Mouse (Mus musculus) embryonic facial prominence, embryonic 11.5 days (tissue): ENCODE measurements around the gene Ccdc141. TPM values are rescaled to one million over a fixed set of nuclear protein-coding genes. Genes with fewer than 3 reads are reported as not detected.

Source experiments
- ATAC-seq: fragments of 200-750 bp; cut with Nextera tagmentation; replicated peaks from 2 replicates; pipeline ENCODE4 v1.8.0; 2017; ENCODE audit warnings: low read depth; ENCODE audit not compliant: insufficient number of reproducible peaks, low FRiP score, low TSS enrichment
- DNase-seq: peaks from one replicate; pipeline ENCODE4 v3.0.0-alpha.2; 2015; ENCODE audit warnings: low spot score
- H3K27ac ChIP-seq: fragments of 300-500 bp; sonication (generic); replicated peaks from 2 replicates; pipeline ENCODE4 v1.5.1; 2014; ENCODE audit warnings: mild to moderate bottlenecking, low read depth, low read length, control low read depth
- H3K27me3 ChIP-seq: fragments of 300-500 bp; sonication (generic); 2 replicates; pipeline ENCODE4 v1.6.1; 2014; ENCODE audit warnings: mild to moderate bottlenecking, low read length, moderate library complexity, mixed read lengths; ENCODE audit not compliant: control insufficient read depth, insufficient read depth
- H3K36me3 ChIP-seq: fragments of 300-500 bp; sonication (generic); replicated peaks from 2 replicates; pipeline ENCODE4 v1.6.1; 2014; ENCODE audit warnings: low read depth, mild to moderate bottlenecking, low read length, moderate library complexity, mixed read lengths; ENCODE audit not compliant: control insufficient read depth, insufficient read depth
- H3K4me1 ChIP-seq: fragments of 300-500 bp; sonication (generic); 2 replicates; pipeline ENCODE4 v1.6.1; 2014; ENCODE audit warnings: low read length, mixed read lengths; ENCODE audit not compliant: control insufficient read depth, insufficient read depth
- H3K4me2 ChIP-seq: fragments of 300-500 bp; sonication (generic); 2 replicates; pipeline ENCODE4 v1.6.1; 2014; ENCODE audit warnings: low read depth, mild to moderate bottlenecking, control low read depth, low read length, moderate library complexity
- H3K4me3 ChIP-seq: fragments of 300-500 bp; sonication (generic); 2 replicates; pipeline ENCODE4 v1.5.1; 2014; ENCODE audit warnings: low read depth, low read length, control low read depth
- H3K9ac ChIP-seq: fragments of 300-500 bp; sonication (generic); replicated peaks from 2 replicates; pipeline ENCODE4 v1.6.1; 2014; ENCODE audit warnings: mild to moderate bottlenecking, control low read depth, low read length
- H3K9me3 ChIP-seq: fragments of 300-500 bp; sonication (generic); replicated peaks from 2 replicates; pipeline ENCODE4 v1.6.1; 2016; ENCODE audit warnings: mild to moderate bottlenecking, low read length, inconsistent platforms, mixed read lengths; ENCODE audit not compliant: control insufficient read depth
- WGBS: fragments of 180-500 bp; shearing (Covaris S2); extraction: QIAGEN DNeasy Blood & Tissue Kit; methylation state at CpG from one replicate; pipeline ENCODE4 v1.1.7; 2014; 5-methylcytosine and 5-hydroxymethylcytosine counted together
- polyA plus RNA-seq: library from polyadenylated mRNA; unstranded; fragments of >200 nt; fragmentation: Nextera tagmentation; extraction: Ambion mirVana; gene quantifications from 2 replicates; pipeline ENCODE4 v1.2.1, GENCODE M21; 2014

Ccdc141 gene
- polyA plus RNA-seq, 1 experiment from 2014 or later, result 5.6 TPM

DNA sequence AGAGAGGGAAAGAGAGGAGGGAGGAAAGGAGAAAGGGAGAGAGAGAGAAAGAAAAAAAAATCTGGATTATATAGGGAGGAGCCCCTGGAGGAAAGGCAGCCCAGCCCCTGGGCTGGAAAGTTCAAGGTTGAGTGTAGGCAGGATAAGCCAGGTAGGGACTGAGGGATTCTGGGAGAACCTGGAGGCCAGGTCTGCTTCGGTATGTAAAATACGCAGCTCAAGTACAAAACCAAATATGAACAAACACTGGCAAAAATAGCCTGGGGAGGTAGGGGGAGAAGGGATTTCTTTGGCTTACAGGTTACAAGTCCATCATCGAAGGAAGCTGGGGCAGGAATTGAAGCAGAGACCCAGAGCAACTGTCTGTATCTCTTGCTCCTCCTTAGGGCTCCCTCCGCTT is 183.1 kb downstream of the Ccdc141 start:
- H3K9ac ChIP-seq, result no peak overlapping the region
- no peak for DNase-seq

DNA sequence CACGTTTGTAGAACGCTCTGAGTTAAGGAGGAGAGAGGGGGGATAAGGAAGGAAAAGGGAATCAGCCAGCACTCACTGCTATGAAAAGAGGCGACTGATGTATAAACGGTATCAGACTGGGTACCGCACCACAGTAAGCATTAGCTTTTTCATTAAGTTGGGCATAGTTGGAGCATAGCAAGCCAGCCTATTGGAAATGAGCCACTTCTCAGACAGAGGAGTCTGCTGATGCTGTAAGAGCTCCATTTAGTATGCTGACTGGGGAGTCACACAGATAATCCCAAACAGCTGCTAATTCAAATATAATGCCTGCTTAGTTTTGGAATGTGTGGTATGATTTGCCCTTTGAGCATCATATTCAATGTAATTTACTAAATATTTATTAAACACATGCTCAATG is 186.1 kb downstream of the Ccdc141 start:
- no peak overlapping the region for H3K4me2 ChIP-seq
- no peaks in the 10 kb centered on the region for H3K4me1 ChIP-seq
- no peak overlapping the region for H3K27ac ChIP-seq
- H3K27me3 ChIP-seq, result no peaks in the 10 kb centered on the region
- no peak overlapping the region for H3K9ac ChIP-seq
- no peak for ATAC-seq
- no peaks in the 10 kb centered on the region for H3K9me3 ChIP-seq
- no peak overlapping the region for H3K4me3 ChIP-seq
- H3K36me3 ChIP-seq, result no peaks in the 10 kb centered on the region
- 88% methylated on average over 5 of the region's 5 CpGs for WGBS
- no peak for DNase-seq

More for the DNA sequence above, 183.1 kb downstream of the Ccdc141 start:
- 87% methylated on average over 4 of the region's 4 CpGs for WGBS
- no peak for ATAC-seq
- Histone ChIP-seq H3K4me1 (no peaks in the 10 kb centered on the region), H3K27me3 (no peaks in the 10 kb centered on the region), H3K4me3 (no peak overlapping the region), H3K27ac (no peak overlapping the region), H3K4me2 (no peak overlapping the region), H3K36me3 (no peaks in the 10 kb centered on the region), H3K9me3 (no peaks in the 10 kb centered on the region)

DNA sequence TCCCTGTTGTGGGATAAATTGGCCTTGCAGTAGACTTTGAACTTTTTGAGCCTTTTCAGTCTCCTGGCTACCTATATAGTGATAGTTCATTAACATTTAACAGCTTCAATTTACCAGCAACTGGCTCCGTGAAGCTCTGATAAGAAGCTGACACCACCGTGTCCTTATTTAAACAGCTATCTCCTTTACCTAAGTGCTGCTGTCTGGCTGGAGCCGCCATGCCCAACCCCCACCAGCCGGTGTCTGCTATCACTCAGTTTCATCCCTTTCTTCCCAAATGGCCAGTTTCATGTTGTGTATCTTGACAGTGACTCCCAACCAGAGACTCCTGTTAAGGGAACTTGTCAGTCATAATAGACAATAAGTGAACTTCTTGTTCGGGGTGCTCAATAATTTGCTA is 186.8 kb downstream of the Ccdc141 start:
- no peak overlapping the region for H3K27ac ChIP-seq
- H3K9me3 ChIP-seq, result no peaks in the 10 kb centered on the region
- 61% methylated on average over 5 of the region's 5 CpGs for WGBS
- H3K9ac ChIP-seq, result no peak overlapping the region
- H3K4me1 ChIP-seq, result no peaks in the 10 kb centered on the region
- H3K4me3 ChIP-seq, result no peak overlapping the region
- no peaks in the 10 kb centered on the region for H3K36me3 ChIP-seq
- no peaks in the 10 kb centered on the region for H3K27me3 ChIP-seq
- no peak for ATAC-seq
- no peak for DNase-seq
- H3K4me2 ChIP-seq, result no peak overlapping the region

DNA sequence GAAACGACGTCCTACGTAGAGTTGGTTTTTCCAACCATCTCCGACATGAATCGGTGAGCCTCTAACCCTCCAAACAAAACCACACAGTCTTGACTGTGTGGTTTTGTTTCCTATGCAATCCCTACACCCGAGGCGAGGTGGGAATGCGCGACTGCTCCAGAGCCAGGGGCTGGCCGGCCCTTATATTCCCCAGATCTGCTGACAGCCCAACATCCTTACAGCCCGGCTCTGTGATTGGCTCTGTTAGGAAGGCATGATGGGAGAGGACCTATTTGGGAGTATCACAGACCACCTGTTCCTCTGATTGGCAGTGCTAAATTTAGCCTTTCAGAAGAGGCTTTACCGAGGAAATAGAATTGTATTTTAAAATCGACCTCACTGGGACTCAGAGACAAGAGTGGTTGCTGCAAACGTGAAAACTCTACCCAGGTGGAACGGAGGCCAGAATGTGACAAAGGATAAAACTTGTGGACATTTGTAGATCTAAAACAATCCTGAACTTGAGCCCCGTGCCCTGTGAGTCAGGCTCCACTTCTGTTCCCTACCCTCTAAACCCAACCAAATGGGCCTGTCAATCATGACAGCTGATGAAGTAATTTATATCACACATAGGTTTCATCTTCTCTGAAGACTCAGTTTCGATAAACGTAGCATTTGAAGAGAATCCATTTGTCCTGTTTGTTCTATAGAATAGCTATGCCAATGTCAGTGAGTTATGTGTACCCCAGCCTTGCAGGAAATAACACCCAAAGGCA is 187.9 kb downstream of the Ccdc141 start, which contains the start of gene Ttn:
Ttn (minus strand) TSS at position 157 of the 755 bp plus-strand sequence.
- Histone ChIP-seq H3K4me1 (no peaks in the 10 kb centered on the region), H3K9me3 (no peaks in the 10 kb centered on the region), H3K9ac (no peak within 1 kb of the TSS), H3K4me2 (no peak within 1 kb of the TSS), H3K4me3 (no peak within 1 kb of the TSS), H3K27ac (no peak within 1 kb of the TSS), H3K27me3 (no peaks in the 10 kb centered on the region), H3K36me3 (no peaks in the 10 kb centered on the region)
- WGBS, result 81% methylated on average over 18 of the region's 18 CpGs
- ATAC-seq (no peak), DNase-seq (no peak)

DNA sequence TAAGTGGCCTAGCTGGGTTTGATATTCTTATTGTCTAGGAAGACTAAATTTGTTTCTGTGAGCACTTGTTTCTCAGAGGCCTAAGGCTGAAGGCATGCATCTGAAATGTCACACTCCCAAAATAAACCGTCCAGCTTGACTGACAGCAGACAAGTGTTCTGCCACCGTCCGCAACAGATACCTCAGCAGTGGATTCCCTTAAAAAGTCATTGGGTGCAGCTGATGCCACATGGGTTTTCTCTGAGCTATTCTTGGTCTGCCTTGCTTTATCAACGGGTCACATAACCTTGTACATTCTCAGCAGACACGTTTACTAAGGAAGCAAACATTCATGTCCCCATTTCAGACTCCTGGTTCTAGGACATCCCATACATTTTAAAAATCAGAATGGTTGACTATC is 188.7 kb downstream of the Ccdc141 start:
- 73% methylated on average over 5 of the region's 5 CpGs for WGBS
- Histone ChIP-seq H3K36me3 (no peaks in the 10 kb centered on the region), H3K4me1 (no peaks in the 10 kb centered on the region), H3K27ac (no peak overlapping the region), H3K4me3 (no peak overlapping the region), H3K27me3 (no peaks in the 10 kb centered on the region), H3K4me2 (no peak overlapping the region), H3K9ac (no peak overlapping the region), H3K9me3 (no peaks in the 10 kb centered on the region)
- DNase-seq, result no peak
- no peak for ATAC-seq

DNA sequence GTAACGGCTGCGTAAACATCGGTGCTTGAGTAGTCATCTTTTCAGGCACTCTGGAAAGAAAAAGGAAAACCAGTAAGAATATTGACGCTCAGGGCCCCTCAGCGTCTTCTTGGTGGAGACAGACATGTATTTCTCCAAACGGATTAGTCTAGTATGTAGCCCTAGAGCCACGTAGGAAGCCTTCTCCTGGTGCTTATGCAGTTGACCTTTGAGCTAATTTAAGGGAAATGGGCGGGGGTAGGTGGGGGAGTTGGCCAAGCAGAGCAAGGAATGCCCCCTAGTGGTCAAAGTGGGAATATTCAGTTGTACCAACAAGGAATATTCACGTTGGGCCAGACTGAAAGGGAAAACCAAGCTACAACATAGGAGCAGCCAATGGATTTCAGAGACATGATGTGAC is 190.3 kb downstream of the Ccdc141 start:
- Histone ChIP-seq H3K9ac (no peak overlapping the region), H3K27ac (no peak overlapping the region), H3K4me1 (no peaks in the 10 kb centered on the region), H3K9me3 (no peaks in the 10 kb centered on the region), H3K27me3 (no peaks in the 10 kb centered on the region), H3K4me2 (no peak overlapping the region), H3K36me3 (no peaks in the 10 kb centered on the region), H3K4me3 (no peak overlapping the region)
- ATAC-seq (no peak), DNase-seq (peak; percentile 70)
- 47% methylated on average over 9 of the region's 9 CpGs for WGBS

DNA sequence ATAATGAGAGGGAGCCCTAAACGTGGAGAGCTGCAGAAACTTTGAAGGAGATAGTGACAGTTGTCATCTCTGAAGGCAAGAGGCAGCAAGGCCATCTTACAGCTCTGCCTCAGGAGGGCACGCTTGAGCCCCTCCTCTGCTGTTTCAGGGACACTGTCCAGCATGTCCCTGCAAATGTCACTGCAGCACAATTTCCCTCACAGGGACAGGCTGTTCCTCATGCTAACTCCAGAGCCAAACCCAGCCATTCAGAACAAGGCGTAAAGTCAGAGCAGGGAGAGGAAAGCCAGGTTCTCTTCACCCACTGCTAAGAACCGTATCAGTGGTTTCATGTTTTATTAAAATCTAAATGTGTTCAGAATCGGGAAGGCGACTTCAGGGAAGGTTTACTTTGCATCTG is 192.8 kb downstream of the Ccdc141 start:
- no peak overlapping the region for H3K9ac ChIP-seq
- no peaks in the 10 kb centered on the region for H3K36me3 ChIP-seq
- H3K4me1 ChIP-seq, result no peaks in the 10 kb centered on the region
- DNase-seq (no peak), ATAC-seq (no peak)
- H3K4me3 ChIP-seq, result no peak overlapping the region
- H3K4me2 ChIP-seq, result no peak overlapping the region
- WGBS, result 67% methylated on average over 6 of the region's 6 CpGs
- no peaks in the 10 kb centered on the region for H3K27me3 ChIP-seq
- no peak overlapping the region for H3K27ac ChIP-seq
- no peaks in the 10 kb centered on the region for H3K9me3 ChIP-seq

DNA sequence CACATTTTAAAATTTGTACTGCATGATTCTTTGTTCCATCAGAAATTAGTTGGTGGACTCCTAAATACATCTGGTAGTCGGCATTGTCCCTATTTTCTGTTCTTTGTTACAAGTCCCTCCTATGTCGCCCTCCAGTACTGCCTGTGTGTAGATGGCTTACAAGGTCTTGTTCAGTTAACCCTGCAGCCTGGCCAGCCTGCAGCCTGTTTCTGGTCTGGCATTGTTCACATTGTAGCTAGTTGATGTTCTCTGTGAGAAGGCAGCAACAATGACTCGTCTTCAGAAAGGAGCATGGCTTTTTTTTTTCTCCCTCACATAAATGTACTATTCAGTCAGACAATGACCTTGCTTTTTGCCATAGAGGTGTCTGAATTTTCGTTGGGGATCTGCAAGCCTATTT is 198.4 kb downstream of the Ccdc141 start:
- no peak for DNase-seq
- Histone ChIP-seq H3K4me1 (no peaks in the 10 kb centered on the region), H3K4me2 (no peak overlapping the region), H3K4me3 (no peak overlapping the region), H3K9me3 (no peaks in the 10 kb centered on the region), H3K9ac (no peak overlapping the region), H3K27ac (no peak overlapping the region), H3K27me3 (no peaks in the 10 kb centered on the region), H3K36me3 (no peaks in the 10 kb centered on the region)
- ATAC-seq, result no peak
- 59% methylated on average over 4 of the region's 4 CpGs for WGBS
